Mouse (Mus musculus) lung, adult 2 months (tissue): ENCODE measurements around the gene Furin. TPM values are rescaled to one million over a fixed set of nuclear protein-coding genes. Genes with fewer than 3 reads are reported as not detected.
"Not testable (repeated sequence)": the region's sequence is repeated elsewhere in the genome, so short reads cannot be mapped to it uniquely, and the experiment has no call there.

Experiments used
- DNase-seq: peaks from one replicate; pipeline ENCODE4 v3.0.0; 2022
- H3K4me1 ChIP-seq: fragments of 200-500 bp; 2 replicates; pipeline ENCODE4 v1.6.1; 2011; ENCODE audit warnings: low read length; ENCODE audit not compliant: control insufficient read depth, insufficient read depth
- H3K4me3 ChIP-seq: fragments of 200-500 bp; replicated peaks from 2 replicates; pipeline ENCODE3; 2011; ENCODE audit warnings: low read depth, mild to moderate bottlenecking, control low read depth, low read length; ENCODE audit errors: extremely low read depth
- CTCF ChIP-seq: fragments of 200-500 bp; IDR thresholded peaks from 2 replicates; pipeline ENCODE4 v1.5.1; 2011; ENCODE audit warnings: mild to moderate bottlenecking, low read length, control low read depth; ENCODE audit not compliant: insufficient read depth
- POLR2A ChIP-seq: fragments of 200-500 bp; IDR thresholded peaks from 2 replicates; pipeline ENCODE4 v1.6.1; 2011; ENCODE audit warnings: low read depth, mild to moderate bottlenecking, control low read depth, low read length, borderline replicate concordance; ENCODE audit errors: extremely low read depth
- WGBS: fragments of 180-500 bp; shearing (Covaris S2); methylation state at CpG from one replicate; pipeline ENCODE4 v1.1.7; 2018; 5-methylcytosine and 5-hydroxymethylcytosine counted together
- polyA plus RNA-seq: library from polyadenylated mRNA; depleted of rRNA; stranded (reverse); fragments of >200 nt; gene quantifications from 2 replicates; pipeline ENCODE4 v1.2.3, GENCODE M21; 2012

The Furin gene
- polyA plus RNA-seq, 1 experiment: 106 TPM

GRCm38 (mm10) chr7:80403551-80403950 lies 1.7 kb downstream of the Furin start:
- DNase-seq: peak; percentile 56
- no peak overlapping the region for H3K4me3 ChIP-seq
- H3K4me1 ChIP-seq: peaks cover 13% of the 10 kb centered on the region; the same call in 1 of the 2 replicates
- TF ChIP-seq POLR2A: no peak; the same call in 1 of the 2 replicates
- TF ChIP-seq CTCF: no peak
- WGBS: 11% methylated on average over 9 of the region's 9 CpGs

GRCm38 (mm10) chr7:80402651-80403321 lies 2.5 kb downstream of the Furin start:
- WGBS: 12% methylated on average over 89 of the region's 92 CpGs
- peaks cover 13% of the 10 kb centered on the region; the same call in 1 of the 2 replicates for H3K4me1 ChIP-seq
- peak overlapping the region; percentile 75 for H3K4me3 ChIP-seq
- peak; percentile 66 for DNase-seq
- TF ChIP-seq CTCF (no peak), POLR2A (no peak; the same call in 1 of the 2 replicates)

GRCm38 (mm10) chr7:80401860-80402641 lies 3.2 kb downstream of the Furin start:
- Histone ChIP-seq H3K4me3 (peak overlapping the region; percentile 56), H3K4me1 (peaks cover 13% of the 10 kb centered on the region; the same call in 1 of the 2 replicates)
- no peak for TF ChIP-seq CTCF
- TF ChIP-seq POLR2A: no peak
- 1% methylated on average over 102 of the region's 102 CpGs for WGBS
- peak; percentile 62 for DNase-seq

GRCm38 (mm10) chr7:80401041-80401859 lies 4.0 kb downstream of the Furin start:
- no peak for TF ChIP-seq POLR2A
- Histone ChIP-seq H3K4me1 (peaks cover 13% of the 10 kb centered on the region; the same call in 1 of the 2 replicates), H3K4me3 (peak overlapping the region; percentile 56)
- no peak for DNase-seq
- 9% methylated on average over 5 of the region's 5 CpGs for WGBS

- no peak for DNase-seq
- Histone ChIP-seq H3K4me1 (peaks cover 13% of the 10 kb centered on the region; the same call in 1 of the 2 replicates), H3K4me3 (no peak overlapping the region)
- WGBS: 44% methylated on average over 6 of the region's 6 CpGs
- TF ChIP-seq POLR2A (no peak), CTCF (no peak)
Measured at GRCm38 (mm10) chr7:80400571-80400970, 4.7 kb downstream of the Furin start.

GRCm38 (mm10) chr7:80400099-80400498 lies 5.1 kb downstream of the Furin start:
- 27% methylated on average over 5 of the region's 5 CpGs for WGBS

GRCm38 (mm10) chr7:80398654-80399444 lies 6.4 kb downstream of the Furin start:
- WGBS: 59% methylated on average over 9 of the region's 9 CpGs
- no peak overlapping the region for H3K4me3 ChIP-seq
- no peak for DNase-seq
- TF ChIP-seq CTCF (no peak), POLR2A (no peak)
- peaks cover 10% of the 10 kb centered on the region; the same call in 1 of the 2 replicates for H3K4me1 ChIP-seq

More at GRCm38 (mm10) chr7:80400099-80400498, 5.1 kb downstream of the Furin start:
- peaks cover 13% of the 10 kb centered on the region; the same call in 1 of the 2 replicates for H3K4me1 ChIP-seq
- no peak overlapping the region for H3K4me3 ChIP-seq
- DNase-seq: peak; percentile 81
- no peak for TF ChIP-seq POLR2A
- 0 out of 2 replicates have a peak, but pooled peaks have one; percentile 10 for TF ChIP-seq CTCF

GRCm38 (mm10) chr7:80397986-80398385 lies 7.2 kb downstream of the Furin start:
- no peak overlapping the region for H3K4me3 ChIP-seq
- no peak for TF ChIP-seq POLR2A
- TF ChIP-seq CTCF: no peak
- WGBS: 95% methylated on average over 9 of the region's 9 CpGs
- DNase-seq: no peak
- H3K4me1 ChIP-seq: peaks cover 10% of the 10 kb centered on the region; the same call in 1 of the 2 replicates

- DNase-seq, H3K4me3 ChIP-seq, H3K4me1 ChIP-seq: not testable (repeated sequence)
- 77% methylated on average over 4 of the region's 4 CpGs for WGBS
Measured at GRCm38 (mm10) chr7:80396427-80396826, 8.8 kb downstream of the Furin start.
